Mouse (Mus musculus) liver, embryonic 14.5 days (tissue): ENCODE data around the gene Lysmd3. TPM values are rescaled to one million over a fixed set of nuclear protein-coding genes. Genes with fewer than 3 reads are reported as not detected.

Experiments used
- ATAC-seq: fragments of 200-750 bp; cut with Nextera tagmentation; 2 replicates; pipeline ENCODE4 v1.8.0; 2017; ENCODE audit warnings: moderate number of reproducible peaks, mild to moderate bottlenecking, moderate library complexity; ENCODE audit not compliant: insufficient read depth
- DNase-seq, 3 experiments: peaks; one replicate each; pipeline ENCODE4 v3.0.0-alpha.2; 2012 to 2013; ENCODE audit warnings: low read depth in 3 of 3, low spot score in 3 of 3
- H3K27ac ChIP-seq: fragments of 300-500 bp; sonication (generic); 2 replicates; pipeline ENCODE4 v1.5.1; 2014; ENCODE audit warnings: moderate library complexity, mild to moderate bottlenecking, control low read depth, inconsistent platforms
- H3K27me3 ChIP-seq: fragments of 300-500 bp; sonication (generic); 2 replicates; pipeline ENCODE4 v1.6.1; 2014; ENCODE audit warnings: mild to moderate bottlenecking, low read length, moderate library complexity; ENCODE audit not compliant: control insufficient read depth, insufficient read depth
- H3K36me3 ChIP-seq: fragments of 300-500 bp; sonication (generic); replicated peaks from 2 replicates; pipeline ENCODE4 v1.6.1; 2014; ENCODE audit warnings: low read depth; ENCODE audit not compliant: control insufficient read depth, insufficient read depth
- H3K4me1 ChIP-seq, 2 experiments: fragments of 200-500 bp in 1 of 2; fragments of 300-500 bp in 1 of 2; sonication (generic) in 1 of 2; replicated peaks; 2 replicates each; pipeline ENCODE4 v1.6.1; 2012 to 2014; ENCODE audit warnings: antibody characterized with exemption in 1 of 2, inconsistent platforms in 1 of 2, low read length in 1 of 2; ENCODE audit not compliant: control insufficient read depth in 2 of 2, insufficient read depth in 2 of 2
- H3K4me2 ChIP-seq: fragments of 300-500 bp; sonication (generic); 2 replicates; pipeline ENCODE4 v1.6.1; 2014; ENCODE audit warnings: low read depth, mild to moderate bottlenecking, control low read depth, moderate library complexity
- H3K4me3 ChIP-seq, 2 experiments: fragments of 200-500 bp in 1 of 2; fragments of 300-500 bp in 1 of 2; sonication (generic) in 1 of 2; 2 replicates each; pipeline ENCODE4 v1.5.1; 2012 to 2014; ENCODE audit warnings: low read depth in 2 of 2, low read length in 2 of 2, mild to moderate bottlenecking in 2 of 2, control low read depth in 1 of 2, inconsistent platforms in 1 of 2, moderate library complexity in 1 of 2; ENCODE audit not compliant: insufficient read depth in 1 of 2
- H3K9ac ChIP-seq: fragments of 300-500 bp; sonication (generic); replicated peaks from 2 replicates; pipeline ENCODE4 v1.6.1; 2014; ENCODE audit warnings: mild to moderate bottlenecking, control low read depth, moderate library complexity
- H3K9me3 ChIP-seq: fragments of 300-500 bp; sonication (generic); 2 replicates; pipeline ENCODE4 v1.6.1; 2016; ENCODE audit warnings: low read length, mixed read lengths; ENCODE audit not compliant: control insufficient read depth
- CTCF ChIP-seq: IDR thresholded peaks from 2 replicates; pipeline ENCODE4 v1.5.1; 2016; ENCODE audit warnings: antibody characterized with exemption, low read depth, control low read depth
- EP300 ChIP-seq: IDR thresholded peaks from 2 replicates; pipeline ENCODE4 v1.6.1; 2016; ENCODE audit warnings: antibody characterized with exemption, low read depth
- whole genome bisulfite sequencing: fragments of 180-500 bp; shearing (Covaris S2); extraction: QIAGEN DNeasy Blood & Tissue Kit; methylation state at CpG from one replicate; pipeline ENCODE4 v1.1.7; 2014; ENCODE audit not compliant: insufficient replicate concordance; 5-methylcytosine and 5-hydroxymethylcytosine counted together
- polyA plus RNA-seq, 2 experiments: library from polyadenylated mRNA; depleted of rRNA in 1 of 2; stranded (reverse) in 1 of 2; unstranded in 1 of 2; fragments of >200 nt; fragmentation: Nextera tagmentation in 1 of 2; extraction: Ambion mirVana in 1 of 2; gene quantifications; 2 replicates each; pipeline versions ENCODE4 v1.2.1 to v1.2.3; 2012 to 2014

Lysmd3 gene
- polyA plus RNA-seq, 2 experiments = 6.4 to 19.0 TPM

DNA sequence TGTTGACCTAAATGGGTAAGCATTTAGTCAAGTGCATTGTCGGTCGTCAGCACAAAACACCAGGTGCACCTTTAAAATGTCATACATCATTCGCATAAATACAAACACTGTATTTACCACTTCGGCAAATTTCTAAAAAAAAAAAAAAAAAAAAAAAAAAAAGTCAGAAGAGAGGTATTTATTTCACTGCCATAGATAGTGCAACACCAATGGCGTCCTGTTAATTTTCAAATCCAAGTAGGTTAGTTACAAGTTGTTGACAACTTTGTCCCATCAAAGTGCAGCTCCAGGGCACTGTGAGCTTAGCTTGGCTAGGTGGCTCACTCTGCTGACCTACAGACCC, 484 bp upstream of the Lysmd3 start:
- peak overlapping the region; percentile 94 for H3K27ac ChIP-seq
- H3K9me3 ChIP-seq = no peaks in the 10 kb centered on the region
- H3K36me3 ChIP-seq = no peaks in the 10 kb centered on the region; the same call in 1 of the 2 replicates
- ATAC-seq (peak; percentile 74; the same call in 1 of the 2 replicates), DNase-seq (no peak)
- peak overlapping the region; percentile 94 for H3K4me2 ChIP-seq
- TF ChIP-seq CTCF = no peak
- TF ChIP-seq EP300 = no peak
- H3K4me1 ChIP-seq = peaks cover 15 to 29% of the 10 kb centered on the region in 2 experiments
- 27% methylated on average over 5 of the region's 5 CpGs for WGBS
- no peaks in the 10 kb centered on the region for H3K27me3 ChIP-seq
- H3K4me3 ChIP-seq = peak overlapping the region; percentile 84 to 96
- H3K9ac ChIP-seq = peak overlapping the region; percentile 79

DNA sequence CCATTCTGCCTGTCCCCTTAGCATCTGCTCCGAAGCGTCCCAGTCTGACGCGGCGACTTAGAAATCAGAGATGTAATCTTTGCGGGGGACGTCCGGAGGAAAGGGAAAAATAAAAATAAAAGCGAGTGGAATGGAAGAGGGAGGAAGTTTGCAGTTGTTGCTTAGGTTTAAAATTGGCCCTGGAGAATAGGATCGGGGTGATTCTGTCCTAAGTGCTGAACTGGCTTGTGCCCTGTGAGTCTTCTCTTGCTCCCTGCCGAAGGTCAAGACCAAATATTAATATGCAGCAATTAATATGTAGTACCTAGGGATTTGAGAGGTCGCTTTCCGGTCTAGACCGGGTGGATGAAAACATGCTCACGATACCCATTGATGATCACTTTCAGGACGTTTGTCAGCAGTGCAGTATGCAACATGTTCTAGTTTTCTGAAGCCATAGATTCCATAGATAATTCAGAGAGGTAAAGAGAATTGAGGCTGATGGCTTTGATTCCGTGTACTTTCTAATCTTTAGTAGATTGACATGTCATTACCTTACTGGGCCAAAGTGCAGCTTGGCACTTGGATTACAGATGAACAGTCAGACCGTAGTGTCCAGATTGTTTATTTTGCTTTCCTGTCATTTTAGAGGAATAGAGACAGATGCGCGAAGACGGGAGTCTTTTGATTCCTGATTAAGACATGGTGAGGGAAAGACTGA, 740 bp downstream of the Lysmd3 start:
- no peak; the same call in 1 of the 2 replicates for ATAC-seq
- peak overlapping the region; percentile 86 to 96 for H3K4me3 ChIP-seq
- H3K9me3 ChIP-seq = no peaks in the 10 kb centered on the region
- peak overlapping the region; percentile 97 for H3K9ac ChIP-seq
- no peaks in the 10 kb centered on the region; the same call in 1 of the 2 replicates for H3K36me3 ChIP-seq
- peak in 1 of 3 experiments; percentile 27 for DNase-seq
- peak overlapping the region; percentile 84 for H3K27ac ChIP-seq
- H3K4me1 ChIP-seq = peaks cover 23 to 33% of the 10 kb centered on the region in 2 experiments
- H3K27me3 ChIP-seq = no peaks in the 10 kb centered on the region
- peak overlapping the region; percentile 94 for H3K4me2 ChIP-seq
- 9% methylated on average over 21 of the region's 21 CpGs for WGBS
- TF ChIP-seq EP300 (no peak), CTCF (no peak)

DNA sequence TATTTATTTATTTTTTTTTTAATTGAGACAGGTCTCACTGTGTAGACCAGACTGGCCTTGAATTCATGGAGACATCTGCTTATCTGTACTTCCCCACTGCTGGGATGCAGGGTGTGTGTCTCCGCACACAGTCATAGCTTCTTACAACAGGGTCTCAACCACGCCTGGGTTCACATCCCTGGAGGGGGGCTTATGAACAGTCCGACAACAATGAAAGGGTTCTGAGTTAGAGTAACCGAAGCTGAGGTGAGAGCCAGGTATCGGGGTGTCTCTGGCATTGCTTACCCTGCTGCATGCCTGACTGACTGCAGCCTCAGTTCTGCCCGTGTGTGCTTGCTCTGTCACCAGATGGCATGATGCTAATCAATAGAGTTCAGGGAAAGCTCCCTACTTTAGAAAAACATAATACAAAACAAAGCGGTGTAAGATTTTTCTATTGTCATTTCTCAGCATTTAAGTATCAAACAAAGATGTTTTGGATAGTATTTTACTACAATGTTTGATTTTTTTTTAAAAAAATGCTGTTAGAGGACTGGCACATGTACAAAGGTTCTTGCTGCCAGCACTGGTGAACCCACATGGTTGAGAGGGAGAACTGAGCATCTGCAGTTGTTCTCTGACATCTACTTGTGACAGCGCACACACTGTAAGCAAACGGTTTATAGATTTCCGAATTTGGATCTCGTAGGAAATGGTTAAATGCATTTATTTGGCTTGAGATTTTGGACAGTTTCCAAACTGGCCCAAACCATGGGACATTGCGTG, 6.3 kb downstream of the Lysmd3 start:
- H3K4me2 ChIP-seq = peak overlapping the region; percentile 45
- TF ChIP-seq EP300 = no peak
- TF ChIP-seq CTCF = no peak
- DNase-seq (peak in 1 of 3 experiments; percentile 28), ATAC-seq (peak; percentile 92)
- 63% methylated on average over 12 of the region's 12 CpGs for WGBS
- no peak overlapping the region for H3K4me3 ChIP-seq
- peak overlapping the region; percentile 10; the same call in 1 of the 2 replicates for H3K9ac ChIP-seq
- no peaks in the 10 kb centered on the region for H3K27me3 ChIP-seq
- peak overlapping the region; percentile 43 for H3K27ac ChIP-seq
- peaks cover 31% of the 10 kb centered on the region for H3K36me3 ChIP-seq
- H3K4me1 ChIP-seq = peaks cover 19 to 24% of the 10 kb centered on the region in 2 experiments
- no peaks in the 10 kb centered on the region for H3K9me3 ChIP-seq

DNA sequence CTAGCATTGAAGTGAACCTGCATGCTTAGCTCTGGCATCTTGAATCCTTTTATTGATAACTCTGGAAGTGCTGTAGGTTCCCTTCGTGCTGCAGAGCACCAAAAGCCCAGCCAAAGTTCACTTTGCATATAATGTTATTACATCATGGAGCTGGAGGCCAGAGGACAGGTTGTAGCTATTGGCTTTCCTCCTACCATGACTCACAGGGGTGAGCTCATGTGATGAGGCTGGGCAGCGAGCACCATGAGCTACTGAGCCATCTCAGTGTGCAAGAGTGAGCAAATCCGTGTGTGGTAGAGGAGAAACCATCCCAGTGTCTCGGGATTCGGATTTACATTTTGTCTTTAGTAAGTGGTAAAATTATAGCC, 6.9 kb downstream of the Lysmd3 start:
- H3K27ac ChIP-seq = no peak overlapping the region
- no peak for ATAC-seq
- no peak overlapping the region for H3K4me2 ChIP-seq
- TF ChIP-seq EP300 (no peak), CTCF (no peak)
- H3K9me3 ChIP-seq = no peaks in the 10 kb centered on the region
- peaks cover 17 to 21% of the 10 kb centered on the region in 2 experiments for H3K4me1 ChIP-seq
- no peaks in the 10 kb centered on the region for H3K27me3 ChIP-seq
- peaks cover 37% of the 10 kb centered on the region for H3K36me3 ChIP-seq
- WGBS = 82% methylated on average over 5 of the region's 5 CpGs
- H3K4me3 ChIP-seq = no peak overlapping the region
- no peak for DNase-seq
- H3K9ac ChIP-seq = no peak overlapping the region

DNA sequence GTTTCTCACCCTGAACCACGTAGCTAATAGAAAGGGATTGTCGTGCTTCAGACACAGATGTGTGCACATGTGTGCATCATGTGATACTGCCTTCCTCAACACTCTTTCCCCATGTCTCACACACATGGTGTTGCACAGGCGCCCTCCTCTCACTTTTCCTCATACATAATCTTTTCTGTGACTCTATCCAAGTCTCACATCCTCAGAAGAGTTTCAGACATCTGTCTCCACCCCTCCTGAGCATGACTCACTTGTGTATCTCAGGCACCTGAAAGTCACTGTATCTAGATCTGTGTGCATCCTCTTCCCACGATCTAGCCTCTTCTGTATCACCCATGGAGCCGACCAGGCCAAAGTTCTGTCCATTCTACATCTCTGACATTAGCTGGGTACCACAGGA, 10.2 kb downstream of the Lysmd3 start:
- Histone ChIP-seq H3K36me3 (peaks cover 48% of the 10 kb centered on the region), H3K4me2 (no peak overlapping the region), H3K4me1 (peaks cover 10 to 13% of the 10 kb centered on the region in 2 experiments), H3K9me3 (no peaks in the 10 kb centered on the region), H3K9ac (no peak overlapping the region), H3K27me3 (no peaks in the 10 kb centered on the region), H3K4me3 (no peak overlapping the region), H3K27ac (no peak overlapping the region)
- no peak for DNase-seq
- no peak for ATAC-seq
- TF ChIP-seq EP300 (no peak), CTCF (no peak)
- 70% methylated on average over 5 of the region's 5 CpGs for WGBS
